Mouse (Mus musculus): ENCODE data around the gene Cdk5rap2. TPM values are rescaled to one million over a fixed set of nuclear protein-coding genes. Genes with fewer than 3 reads are reported as not detected.

The Cdk5rap2 gene
- polyA plus RNA-seq, 1 experiment from 2014 or later: 23.7 TPM

GRCm38 (mm10) chr4:70335444-70336144 is 74.6 kb downstream of the Cdk5rap2 start:
- peaks cover 47% of the 10 kb centered on the region; the same call in 1 of the 2 replicates for H3K36me3 ChIP-seq
- no peak overlapping the region for H3K27ac ChIP-seq
- H3K9ac ChIP-seq: no peak overlapping the region
- ATAC-seq (ENCODE audit: insufficient number of reproducible peaks, insufficient read depth, low FRiP score, low TSS enrichment, low read depth): no peak
- H3K9me3 ChIP-seq: no peaks in the 10 kb centered on the region
- no peak overlapping the region for H3K4me3 ChIP-seq
- H3K4me1 ChIP-seq: no peaks in the 10 kb centered on the region
- H3K4me2 ChIP-seq: no peak overlapping the region
- H3K27me3 ChIP-seq: no peaks in the 10 kb centered on the region
- WGBS: 81% methylated on average over 11 of the region's 11 CpGs

DNA sequence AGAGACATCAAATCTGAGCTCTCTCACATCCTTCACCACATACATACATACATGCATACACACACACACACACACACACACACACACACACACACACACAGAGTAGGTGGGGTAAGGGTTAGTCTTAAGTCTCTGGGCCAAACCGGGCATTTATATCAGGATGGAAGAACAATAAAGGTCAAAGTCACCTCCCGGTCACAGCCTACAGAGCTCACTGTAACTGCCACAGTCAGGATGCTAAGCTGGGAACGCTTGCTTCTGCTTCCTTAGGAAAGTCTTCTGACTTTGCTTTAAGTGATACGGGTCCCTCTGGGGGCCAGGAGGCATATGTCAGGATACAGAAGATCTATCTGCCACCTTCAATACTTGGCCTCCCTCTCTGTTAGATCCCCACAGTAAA is 75.2 kb downstream of the Cdk5rap2 start:
- 79% methylated on average over 4 of the region's 4 CpGs for WGBS

GRCm38 (mm10) chr4:70332981-70333380 is 77.3 kb downstream of the Cdk5rap2 start:
- 88% methylated on average over 6 of the region's 6 CpGs for WGBS
- H3K4me3 ChIP-seq: no peak overlapping the region
- ATAC-seq (ENCODE audit: insufficient number of reproducible peaks, insufficient read depth, low FRiP score, low TSS enrichment, low read depth): no peak
- peaks cover 45% of the 10 kb centered on the region; the same call in 1 of the 2 replicates for H3K36me3 ChIP-seq
- H3K4me2 ChIP-seq: no peak overlapping the region
- no peaks in the 10 kb centered on the region for H3K27me3 ChIP-seq
- H3K9ac ChIP-seq: no peak overlapping the region
- no peak overlapping the region for H3K27ac ChIP-seq
- no peaks in the 10 kb centered on the region for H3K4me1 ChIP-seq
- H3K9me3 ChIP-seq: no peaks in the 10 kb centered on the region

More for the DNA sequence above, 75.2 kb downstream of the Cdk5rap2 start:
- Histone ChIP-seq H3K36me3 (peaks cover 49% of the 10 kb centered on the region; the same call in 1 of the 2 replicates), H3K4me3 (no peak overlapping the region), H3K27me3 (no peaks in the 10 kb centered on the region), H3K4me1 (no peaks in the 10 kb centered on the region), H3K4me2 (no peak overlapping the region), H3K27ac (no peak overlapping the region), H3K9ac (no peak overlapping the region), H3K9me3 (no peaks in the 10 kb centered on the region)
- no peak for ATAC-seq (ENCODE audit: insufficient number of reproducible peaks, insufficient read depth, low FRiP score, low TSS enrichment, low read depth)

- Histone ChIP-seq H3K36me3 (peaks cover 43% of the 10 kb centered on the region; the same call in 1 of the 2 replicates), H3K27me3 (no peaks in the 10 kb centered on the region), H3K4me2 (no peak overlapping the region), H3K4me1 (no peaks in the 10 kb centered on the region), H3K9me3 (no peaks in the 10 kb centered on the region), H3K4me3 (no peak overlapping the region), H3K9ac (no peak overlapping the region), H3K27ac (no peak overlapping the region)
- 85% methylated on average over 7 of the region's 7 CpGs for WGBS
- no peak for ATAC-seq (ENCODE audit: insufficient number of reproducible peaks, insufficient read depth, low FRiP score, low TSS enrichment, low read depth)
Measured at GRCm38 (mm10) chr4:70332576-70332975, 77.7 kb downstream of the Cdk5rap2 start.

DNA sequence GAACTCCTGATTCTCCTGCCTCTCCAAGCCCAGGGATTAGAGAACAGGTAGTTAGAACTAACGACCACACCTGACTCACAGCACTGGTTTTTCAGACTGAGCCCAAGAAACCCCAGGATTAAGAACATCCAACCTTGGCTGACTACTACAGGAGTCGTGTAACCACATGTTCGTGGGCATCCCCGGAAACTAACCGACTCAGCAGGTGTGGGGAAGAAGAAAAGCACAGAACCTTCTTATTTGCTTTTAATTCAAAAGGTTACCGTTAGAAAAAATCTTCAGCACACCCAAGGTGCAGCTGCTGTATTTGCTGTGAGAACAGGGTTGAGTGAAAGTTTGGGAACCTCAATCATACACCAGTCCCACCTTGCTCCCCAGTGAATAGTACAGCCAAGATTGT is 79.1 kb downstream of the Cdk5rap2 start:
- Histone ChIP-seq H3K36me3 (peaks cover 36% of the 10 kb centered on the region), H3K27me3 (no peaks in the 10 kb centered on the region), H3K27ac (no peak overlapping the region), H3K4me1 (no peaks in the 10 kb centered on the region), H3K4me2 (no peak overlapping the region), H3K9me3 (no peaks in the 10 kb centered on the region), H3K9ac (no peak overlapping the region), H3K4me3 (no peak overlapping the region)
- ATAC-seq (ENCODE audit: insufficient number of reproducible peaks, insufficient read depth, low FRiP score, low TSS enrichment, low read depth): no peak
- 82% methylated on average over 6 of the region's 6 CpGs for WGBS

DNA sequence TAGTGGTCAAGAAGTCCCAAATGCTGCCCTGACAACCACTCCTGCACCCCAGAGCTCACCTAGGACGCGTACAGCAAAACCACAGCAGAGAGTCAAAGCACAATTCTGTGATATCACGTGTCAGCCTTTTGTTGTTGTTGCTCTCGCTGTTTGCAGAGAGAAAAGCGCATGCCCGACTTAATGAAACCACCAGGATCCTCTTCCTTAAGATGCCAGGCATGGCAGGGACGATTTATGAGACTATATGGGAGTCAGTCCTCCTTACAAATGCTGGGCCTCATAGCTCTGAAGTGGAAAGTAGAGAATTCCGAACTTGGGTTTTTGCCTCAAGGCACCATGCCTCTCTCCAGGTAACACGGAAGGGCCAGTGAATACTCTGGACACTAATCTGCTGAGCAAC is 82.2 kb downstream of the Cdk5rap2 start:
- Histone ChIP-seq H3K36me3 (peaks cover 44% of the 10 kb centered on the region), H3K27ac (no peak overlapping the region), H3K9ac (no peak overlapping the region), H3K4me2 (no peak overlapping the region), H3K4me1 (no peaks in the 10 kb centered on the region), H3K9me3 (no peaks in the 10 kb centered on the region), H3K4me3 (no peak overlapping the region), H3K27me3 (no peaks in the 10 kb centered on the region)
- WGBS: 82% methylated on average over 9 of the region's 9 CpGs
- no peak for ATAC-seq (ENCODE audit: insufficient number of reproducible peaks, insufficient read depth, low FRiP score, low TSS enrichment, low read depth)

GRCm38 (mm10) chr4:70327436-70327835 is 82.8 kb downstream of the Cdk5rap2 start:
- no peak for ATAC-seq (ENCODE audit: insufficient number of reproducible peaks, insufficient read depth, low FRiP score, low TSS enrichment, low read depth)
- no peaks in the 10 kb centered on the region for H3K4me1 ChIP-seq
- no peak overlapping the region for H3K4me3 ChIP-seq
- H3K36me3 ChIP-seq: peaks cover 38% of the 10 kb centered on the region
- H3K27ac ChIP-seq: no peak overlapping the region
- no peak overlapping the region for H3K9ac ChIP-seq
- 63% methylated on average over 1 of the region's 1 CpGs for WGBS
- H3K9me3 ChIP-seq: no peaks in the 10 kb centered on the region
- H3K4me2 ChIP-seq: no peak overlapping the region
- no peaks in the 10 kb centered on the region for H3K27me3 ChIP-seq

DNA sequence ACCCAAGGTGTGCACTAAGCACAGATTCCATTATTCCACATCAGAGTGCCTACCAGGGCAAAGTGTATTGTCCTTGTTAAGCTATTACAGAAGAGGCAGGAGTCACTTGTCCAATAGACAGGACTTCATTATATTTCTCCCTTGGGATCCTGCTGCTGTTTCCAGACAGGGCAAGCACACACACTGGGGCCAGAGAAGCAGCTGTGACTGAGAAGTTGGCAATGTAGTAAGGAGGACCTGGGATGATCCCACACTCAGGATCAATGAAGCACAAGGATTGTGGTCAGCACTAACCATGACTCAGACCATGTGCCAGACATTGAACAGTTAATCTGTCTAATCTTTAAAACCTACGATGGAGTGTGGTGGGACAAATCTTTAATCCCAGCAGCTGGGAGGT is 88.7 kb downstream of the Cdk5rap2 start:
- Histone ChIP-seq H3K27me3 (no peaks in the 10 kb centered on the region), H3K4me1 (no peaks in the 10 kb centered on the region), H3K36me3 (peaks cover 26% of the 10 kb centered on the region), H3K27ac (no peak overlapping the region), H3K9me3 (no peaks in the 10 kb centered on the region), H3K4me3 (no peak overlapping the region), H3K9ac (no peak overlapping the region), H3K4me2 (no peak overlapping the region)
- no peak for ATAC-seq (ENCODE audit: insufficient number of reproducible peaks, insufficient read depth, low FRiP score, low TSS enrichment, low read depth)
- 69% methylated on average over 1 of the region's 1 CpGs for WGBS

GRCm38 (mm10) chr4:70312170-70312569 is 98.1 kb downstream of the Cdk5rap2 start:
- no peak overlapping the region for H3K4me2 ChIP-seq
- no peak overlapping the region for H3K9ac ChIP-seq
- no peak for ATAC-seq (ENCODE audit: insufficient number of reproducible peaks, insufficient read depth, low FRiP score, low TSS enrichment, low read depth)
- H3K9me3 ChIP-seq: no peaks in the 10 kb centered on the region
- H3K36me3 ChIP-seq: peaks cover 33% of the 10 kb centered on the region
- 0 out of 2 replicates have a peak, but pooled peaks cover under 1% of the 10 kb centered on the region for H3K4me1 ChIP-seq
- H3K4me3 ChIP-seq: no peak overlapping the region
- no peaks in the 10 kb centered on the region for H3K27me3 ChIP-seq
- 67% methylated on average over 4 of the region's 4 CpGs for whole genome bisulfite sequencing
- H3K27ac ChIP-seq: no peak overlapping the region

DNA sequence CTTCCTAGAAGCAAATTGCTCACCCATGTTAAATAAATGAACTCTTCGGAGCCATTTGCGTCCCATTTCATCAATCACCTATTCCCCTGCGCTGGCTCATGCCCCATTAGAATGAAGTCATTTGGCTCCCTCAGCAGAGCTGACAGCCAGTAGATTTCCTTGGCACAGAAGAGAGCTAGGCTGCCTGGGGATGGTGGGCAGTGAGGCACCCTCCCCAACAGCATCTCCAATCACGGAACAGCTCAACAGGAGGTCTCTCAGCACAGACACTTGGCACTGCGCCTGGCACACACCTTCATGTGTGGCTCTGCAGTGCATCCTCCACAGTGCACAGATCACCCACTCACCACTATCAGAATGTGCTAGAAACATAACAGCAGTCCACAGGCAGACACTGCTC is 98.7 kb downstream of the Cdk5rap2 start:
- Histone ChIP-seq H3K9me3 (no peaks in the 10 kb centered on the region), H3K27ac (no peak overlapping the region), H3K27me3 (no peaks in the 10 kb centered on the region), H3K4me1 (0 out of 2 replicates have a peak, but pooled peaks cover 3% of the 10 kb centered on the region), H3K4me3 (no peak overlapping the region), H3K36me3 (peaks cover 27% of the 10 kb centered on the region), H3K4me2 (no peak overlapping the region), H3K9ac (no peak overlapping the region)
- WGBS: 82% methylated on average over 5 of the region's 5 CpGs
- peak; percentile 20; the same call in 1 of the 2 replicates for ATAC-seq (ENCODE audit: insufficient number of reproducible peaks, insufficient read depth, low FRiP score, low TSS enrichment, low read depth)

DNA sequence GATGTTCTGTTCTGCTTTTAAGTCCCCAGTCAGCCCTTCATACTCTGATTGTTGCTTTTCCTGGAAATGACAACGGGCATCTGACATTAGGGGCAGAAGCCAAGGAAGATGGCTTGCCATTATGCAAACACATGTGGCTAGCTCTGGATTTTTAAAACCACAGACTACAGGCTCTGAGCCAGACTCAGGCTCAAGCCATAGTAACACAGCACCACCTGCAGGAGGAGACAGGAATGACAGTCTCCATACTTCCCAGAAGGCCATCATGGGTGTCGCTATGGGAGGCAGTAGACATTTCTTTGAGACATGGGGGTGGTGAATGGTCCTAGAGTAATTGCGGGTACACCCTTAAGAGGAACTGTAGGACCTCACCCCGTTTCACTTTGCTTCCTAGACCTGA is 103.0 kb downstream of the Cdk5rap2 start:
- 70% methylated on average over 4 of the region's 4 CpGs for WGBS
- Histone ChIP-seq H3K27me3 (no peaks in the 10 kb centered on the region), H3K4me1 (0 out of 2 replicates have a peak, but pooled peaks cover 3% of the 10 kb centered on the region), H3K4me3 (no peak overlapping the region), H3K36me3 (peaks cover 10% of the 10 kb centered on the region; the same call in 1 of the 2 replicates), H3K9ac (no peak overlapping the region), H3K9me3 (no peaks in the 10 kb centered on the region), H3K27ac (no peak overlapping the region), H3K4me2 (no peak overlapping the region)
- ATAC-seq (ENCODE audit: insufficient number of reproducible peaks, insufficient read depth, low FRiP score, low TSS enrichment, low read depth): no peak

DNA sequence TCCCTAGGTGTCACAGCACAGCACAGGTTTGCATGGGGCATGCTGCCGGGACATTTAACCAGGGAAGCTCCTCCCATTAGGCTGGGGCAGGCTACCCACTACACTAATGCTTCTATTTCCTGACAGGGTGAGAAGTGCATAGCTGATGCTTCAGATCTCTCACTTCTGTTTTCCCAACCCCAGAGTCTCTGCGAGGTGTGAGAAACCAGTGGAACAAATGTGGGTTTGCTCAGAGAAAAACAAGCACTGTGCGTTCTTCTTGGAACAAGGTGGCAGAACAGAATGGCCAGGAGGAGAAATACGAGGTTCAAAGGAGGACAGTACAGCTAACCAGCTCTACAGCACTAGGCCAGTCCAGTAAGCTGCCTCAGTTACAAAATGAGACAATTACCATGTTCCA is 106.4 kb downstream of the Cdk5rap2 start:
- Histone ChIP-seq H3K27ac (no peak overlapping the region), H3K9me3 (no peaks in the 10 kb centered on the region), H3K9ac (no peak overlapping the region), H3K4me2 (no peak overlapping the region), H3K27me3 (no peaks in the 10 kb centered on the region), H3K36me3 (peaks cover 31% of the 10 kb centered on the region), H3K4me1 (0 out of 2 replicates have a peak, but pooled peaks cover 3% of the 10 kb centered on the region), H3K4me3 (no peak overlapping the region)
- no peak for ATAC-seq (ENCODE audit: insufficient number of reproducible peaks, insufficient read depth, low FRiP score, low TSS enrichment, low read depth)
- WGBS: 72% methylated on average over 4 of the region's 4 CpGs

Data from embryonic facial prominence, embryonic 13.5 days (tissue).